Mouse (Mus musculus) liver, embryonic 11.5 days (tissue): ENCODE data around the gene Fam227a. TPM values are rescaled to one million over a fixed set of nuclear protein-coding genes. Genes with fewer than 3 reads are reported as not detected.

Experiments
- ATAC-seq: fragments of 200-750 bp; cut with Nextera tagmentation; replicated peaks from 2 replicates; pipeline ENCODE4 v1.8.0; 2017; ENCODE audit warnings: moderate number of reproducible peaks, mild to moderate bottlenecking, moderate TSS enrichment, moderate library complexity; ENCODE audit not compliant: low FRiP score
- DNase-seq: peaks from one replicate; pipeline ENCODE4 v3.0.0-alpha.2; 2017; ENCODE audit warnings: low spot score
- H3K27ac ChIP-seq: fragments of 300-500 bp; sonication (generic); 2 replicates; pipeline ENCODE4 v1.5.1; 2014; ENCODE audit warnings: mild to moderate bottlenecking, low read depth, low read length, control low read depth
- H3K27me3 ChIP-seq: fragments of 300-500 bp; sonication (generic); replicated peaks from 2 replicates; pipeline ENCODE4 v1.6.1; 2014; ENCODE audit warnings: low read length, mixed read lengths; ENCODE audit not compliant: control insufficient read depth, insufficient read depth
- H3K36me3 ChIP-seq: fragments of 300-500 bp; sonication (generic); 2 replicates; pipeline ENCODE4 v1.6.1; 2014; ENCODE audit warnings: mild to moderate bottlenecking, low read length, moderate library complexity, mixed read lengths; ENCODE audit not compliant: control insufficient read depth, insufficient read depth
- H3K4me1 ChIP-seq: fragments of 300-500 bp; sonication (generic); replicated peaks from 2 replicates; pipeline ENCODE4 v1.6.1; 2014; ENCODE audit warnings: low read length, mixed read lengths; ENCODE audit not compliant: control insufficient read depth, insufficient read depth
- H3K4me2 ChIP-seq: fragments of 300-500 bp; sonication (generic); 2 replicates; pipeline ENCODE4 v1.6.1; 2014; ENCODE audit warnings: mild to moderate bottlenecking, control low read depth, moderate library complexity
- H3K4me3 ChIP-seq: fragments of 300-500 bp; sonication (generic); 2 replicates; pipeline ENCODE4 v1.5.1; 2014; ENCODE audit warnings: low read depth, low read length, control low read depth
- H3K9ac ChIP-seq: fragments of 300-500 bp; sonication (generic); 2 replicates; pipeline ENCODE4 v1.6.1; 2014; ENCODE audit warnings: low read depth, low read length, control low read depth
- H3K9me3 ChIP-seq: fragments of 300-500 bp; sonication (generic); 2 replicates; pipeline ENCODE4 v1.6.1; 2016; ENCODE audit warnings: low read length, inconsistent platforms, mixed read lengths; ENCODE audit not compliant: control insufficient read depth
- WGBS: fragments of 180-500 bp; shearing (Covaris S2); extraction: QIAGEN DNeasy Blood & Tissue Kit; methylation state at CpG from one replicate; pipeline ENCODE4 v1.1.7; 2014; 5-methylcytosine and 5-hydroxymethylcytosine counted together
- microRNA-seq: library from miRNA; unstranded; fragments of <30 nt; microRNA quantifications from one replicate; pipeline ENCODE4, GENCODE M21; 2017; ENCODE audit warnings: borderline number of aligned reads
- polyA plus RNA-seq: library from polyadenylated mRNA; unstranded; fragments of >200 nt; fragmentation: Nextera tagmentation; extraction: Ambion mirVana; gene quantifications from 2 replicates; pipeline ENCODE4 v1.2.1, GENCODE M21; 2014

Gene Fam227a
- polyA plus RNA-seq, 1 experiment from 2014 or later: 0.74 TPM

- Histone ChIP-seq H3K9me3 (no peaks in the 10 kb centered on the region), H3K9ac (no peak overlapping the region), H3K36me3 (no peaks in the 10 kb centered on the region), H3K4me3 (no peak overlapping the region), H3K27ac (no peak overlapping the region), H3K4me2 (no peak overlapping the region), H3K27me3 (no peaks in the 10 kb centered on the region), H3K4me1 (no peaks in the 10 kb centered on the region)
- 54% methylated on average over 6 of the region's 6 CpGs for WGBS
- ATAC-seq (no peak), DNase-seq (no peak)
Measured at GRCm38 (mm10) chr15:79577671-79578426, 80.9 kb downstream of the Fam227a start.

GRCm38 (mm10) chr15:79576947-79577346 lies 81.8 kb downstream of the Fam227a start:
- WGBS: 81% methylated on average over 2 of the region's 2 CpGs
- H3K4me2 ChIP-seq: no peak overlapping the region
- H3K36me3 ChIP-seq: no peaks in the 10 kb centered on the region
- ATAC-seq (no peak), DNase-seq (no peak)
- H3K9ac ChIP-seq: no peak overlapping the region
- H3K27me3 ChIP-seq: no peaks in the 10 kb centered on the region
- H3K4me3 ChIP-seq: no peak overlapping the region
- H3K4me1 ChIP-seq: no peaks in the 10 kb centered on the region
- H3K9me3 ChIP-seq: no peaks in the 10 kb centered on the region
- H3K27ac ChIP-seq: no peak overlapping the region

- H3K27ac ChIP-seq: no peak overlapping the region
- 49% methylated on average over 1 of the region's 1 CpGs for WGBS
Measured at GRCm38 (mm10) chr15:79575543-79576222, 83.1 kb downstream of the Fam227a start.

GRCm38 (mm10) chr15:79562417-79562816 lies 96.3 kb downstream of the Fam227a start:
- DNase-seq: no peak
- Histone ChIP-seq H3K9ac (no peak overlapping the region), H3K27ac (no peak overlapping the region), H3K4me2 (no peak overlapping the region), H3K9me3 (no peaks in the 10 kb centered on the region), H3K27me3 (no peaks in the 10 kb centered on the region), H3K4me3 (no peak overlapping the region), H3K36me3 (no peaks in the 10 kb centered on the region), H3K4me1 (no peaks in the 10 kb centered on the region)
- ATAC-seq: no peak
- 80% methylated on average over 9 of the region's 9 CpGs for WGBS

More at GRCm38 (mm10) chr15:79575543-79576222, 83.1 kb downstream of the Fam227a start:
- H3K4me1 ChIP-seq: no peaks in the 10 kb centered on the region
- no peak overlapping the region for H3K4me2 ChIP-seq
- DNase-seq (no peak), ATAC-seq (no peak)
- H3K4me3 ChIP-seq: no peak overlapping the region
- H3K36me3 ChIP-seq: no peaks in the 10 kb centered on the region
- no peak overlapping the region for H3K9ac ChIP-seq
- no peaks in the 10 kb centered on the region for H3K9me3 ChIP-seq
- H3K27me3 ChIP-seq: no peaks in the 10 kb centered on the region

GRCm38 (mm10) chr15:79559649-79560048 lies 99.1 kb downstream of the Fam227a start:
- no peak overlapping the region for H3K4me3 ChIP-seq
- no peaks in the 10 kb centered on the region for H3K36me3 ChIP-seq
- no peaks in the 10 kb centered on the region for H3K9me3 ChIP-seq
- H3K27ac ChIP-seq: no peak overlapping the region
- 63% methylated on average over 3 of the region's 3 CpGs for WGBS
- ATAC-seq (no peak), DNase-seq (no peak)
- H3K27me3 ChIP-seq: no peaks in the 10 kb centered on the region
- no peak overlapping the region for H3K9ac ChIP-seq
- no peaks in the 10 kb centered on the region for H3K4me1 ChIP-seq
- no peak overlapping the region for H3K4me2 ChIP-seq

Small RNA genes within 50 kb of the gene (microRNA-seq; reads per million reads assigned to microRNA genes)
- gene Gm27903: not detected

Other genes with a start within 250 kb of the Fam227a start
- gene Csnk1e, start 203.4 kb downstream of the Fam227a start, polyA plus RNA-seq: 39.2 and 42.5 TPM in 2 replicates
- not detected in 2 replicates for gene Kcnj4, start 153.7 kb downstream of the Fam227a start, polyA plus RNA-seq
- gene Kdelr3, start 142.5 kb downstream of the Fam227a start, polyA plus RNA-seq: 9.0 and 10.8 TPM in 2 replicates
- gene Ddx17, start 112.2 kb downstream of the Fam227a start, polyA plus RNA-seq: 49.9 and 54.2 TPM in 2 replicates
- 0.88 and 0.94 TPM in 2 replicates for gene Dmc1, start 53.8 kb downstream of the Fam227a start, polyA plus RNA-seq
- 32.9 and 34.1 TPM in 2 replicates for gene Cby1, start 243 bp upstream of the Fam227a start, polyA plus RNA-seq
- 306 and 326 TPM in 2 replicates for gene Tomm22, start 11.9 kb upstream of the Fam227a start, polyA plus RNA-seq
- gene Josd1, start 29.0 kb upstream of the Fam227a start, polyA plus RNA-seq: 25.9 and 28.3 TPM in 2 replicates
- gene Gtpbp1, start 31.9 kb upstream of the Fam227a start, polyA plus RNA-seq: 58.8 and 61.8 TPM in 2 replicates
- 2.2 and 2.5 TPM in 2 replicates for gene Sun2, start 83.6 kb upstream of the Fam227a start, polyA plus RNA-seq
- gene Dnal4, start 118.9 kb upstream of the Fam227a start, polyA plus RNA-seq: 25.0 and 28.6 TPM in 2 replicates
- gene Nptxr, start 145.8 kb upstream of the Fam227a start, polyA plus RNA-seq: 0.27 and 0.43 TPM in 2 replicates
- not detected in 2 replicates for gene Npcd, start 175.3 kb upstream of the Fam227a start, polyA plus RNA-seq
- gene Cbx6, start 175.7 kb upstream of the Fam227a start, polyA plus RNA-seq: 16.3 and 16.8 TPM in 2 replicates
- 72.8 and 76.7 TPM in 2 replicates for gene Apobec3, start 232.7 kb upstream of the Fam227a start, polyA plus RNA-seq